Mouse (Mus musculus): ENCODE data around the gene Psmd4. TPM values are rescaled to one million over a fixed set of nuclear protein-coding genes. Genes with fewer than 3 reads are reported as not detected.

The Psmd4 gene
- polyA plus RNA-seq, 1 experiment from 2014 or later = 261 TPM

GRCm38 (mm10) chr3:95003273-95003672 lies 39.1 kb downstream of the Psmd4 start:
- no peaks in the 10 kb centered on the region for H3K27me3 ChIP-seq (ENCODE audit: control insufficient read depth, insufficient read depth, low read length)
- peaks cover 90% of the 10 kb centered on the region for H3K36me3 ChIP-seq (ENCODE audit: control insufficient read depth, insufficient read depth, low read length)
- H3K9ac ChIP-seq (ENCODE audit: low read depth, low read length) = no peak overlapping the region
- ATAC-seq (ENCODE audit: low FRiP score, low TSS enrichment) = no peak
- H3K4me1 ChIP-seq (ENCODE audit: control insufficient read depth, insufficient read depth, low read length) = no peaks in the 10 kb centered on the region
- H3K4me3 ChIP-seq (ENCODE audit: low read length) = no peak overlapping the region
- no peak overlapping the region for H3K27ac ChIP-seq (ENCODE audit: low read depth, low read length)
- no peaks in the 10 kb centered on the region for H3K9me3 ChIP-seq (ENCODE audit: control insufficient read depth, low read length)
- H3K4me2 ChIP-seq (replicated peaks; ENCODE audit: low read depth, low read length) = no peak overlapping the region

GRCm38 (mm10) chr3:95002569-95002968 lies 39.8 kb downstream of the Psmd4 start:
- H3K9ac ChIP-seq (ENCODE audit: low read depth, low read length) = no peak overlapping the region
- H3K27me3 ChIP-seq (ENCODE audit: control insufficient read depth, insufficient read depth, low read length) = no peaks in the 10 kb centered on the region
- no peaks in the 10 kb centered on the region for H3K4me1 ChIP-seq (ENCODE audit: control insufficient read depth, insufficient read depth, low read length)
- H3K4me2 ChIP-seq (replicated peaks; ENCODE audit: low read depth, low read length) = no peak overlapping the region
- WGBS = 76% methylated on average over 4 of the region's 4 CpGs
- H3K27ac ChIP-seq (ENCODE audit: low read depth, low read length) = no peak overlapping the region
- no peak overlapping the region for H3K4me3 ChIP-seq (ENCODE audit: low read length)
- ATAC-seq (ENCODE audit: low FRiP score, low TSS enrichment) = no peak
- no peaks in the 10 kb centered on the region for H3K9me3 ChIP-seq (ENCODE audit: control insufficient read depth, low read length)
- peaks cover 90% of the 10 kb centered on the region for H3K36me3 ChIP-seq (ENCODE audit: control insufficient read depth, insufficient read depth, low read length)

- ATAC-seq (ENCODE audit: low FRiP score, low TSS enrichment) = no peak
- Histone ChIP-seq H3K27me3 (ENCODE audit: control insufficient read depth, insufficient read depth, low read length) (no peaks in the 10 kb centered on the region), H3K4me3 (ENCODE audit: low read length) (no peak overlapping the region), H3K36me3 (ENCODE audit: control insufficient read depth, insufficient read depth, low read length) (peaks cover 96% of the 10 kb centered on the region), H3K9ac (ENCODE audit: low read depth, low read length) (no peak overlapping the region), H3K27ac (ENCODE audit: low read depth, low read length) (no peak overlapping the region), H3K9me3 (ENCODE audit: control insufficient read depth, low read length) (no peaks in the 10 kb centered on the region), H3K4me1 (ENCODE audit: control insufficient read depth, insufficient read depth, low read length) (no peaks in the 10 kb centered on the region), H3K4me2 (replicated peaks; ENCODE audit: low read depth, low read length) (no peak overlapping the region)
- 37% methylated on average over 2 of the region's 2 CpGs for WGBS
Measured at GRCm38 (mm10) chr3:94996946-94997345, 45.5 kb downstream of the Psmd4 start.

- Histone ChIP-seq H3K27ac (ENCODE audit: low read depth, low read length) (0 out of 2 replicates have a peak overlapping the region, but pooled peaks have one; percentile 9), H3K27me3 (ENCODE audit: control insufficient read depth, insufficient read depth, low read length) (no peaks in the 10 kb centered on the region), H3K36me3 (ENCODE audit: control insufficient read depth, insufficient read depth, low read length) (peaks cover 59% of the 10 kb centered on the region), H3K9ac (ENCODE audit: low read depth, low read length) (no peak overlapping the region; the same call in 1 of the 2 replicates), H3K4me2 (replicated peaks; ENCODE audit: low read depth, low read length) (no peak overlapping the region), H3K4me3 (ENCODE audit: low read length) (no peak overlapping the region), H3K4me1 (ENCODE audit: control insufficient read depth, insufficient read depth, low read length) (peaks cover 7% of the 10 kb centered on the region), H3K9me3 (ENCODE audit: control insufficient read depth, low read length) (no peaks in the 10 kb centered on the region)
- WGBS = 53% methylated on average over 9 of the region's 9 CpGs
- no peak for ATAC-seq (ENCODE audit: low FRiP score, low TSS enrichment)
Measured at GRCm38 (mm10) chr3:94989159-94989761, 53.2 kb downstream of the Psmd4 start.

- H3K9ac ChIP-seq (ENCODE audit: low read depth, low read length) = no peak overlapping the region
- no peak overlapping the region for H3K27ac ChIP-seq (ENCODE audit: low read depth, low read length)
- no peak overlapping the region for H3K4me2 ChIP-seq (replicated peaks; ENCODE audit: low read depth, low read length)
- no peak overlapping the region for H3K4me3 ChIP-seq (ENCODE audit: low read length)
- peaks cover 7% of the 10 kb centered on the region for H3K4me1 ChIP-seq (ENCODE audit: control insufficient read depth, insufficient read depth, low read length)
- H3K36me3 ChIP-seq (ENCODE audit: control insufficient read depth, insufficient read depth, low read length) = peaks cover 51% of the 10 kb centered on the region
- no peaks in the 10 kb centered on the region for H3K9me3 ChIP-seq (ENCODE audit: control insufficient read depth, low read length)
- no peak for ATAC-seq (ENCODE audit: low FRiP score, low TSS enrichment)
- no peaks in the 10 kb centered on the region for H3K27me3 ChIP-seq (ENCODE audit: control insufficient read depth, insufficient read depth, low read length)
Measured at GRCm38 (mm10) chr3:94987578-94987977, 54.8 kb downstream of the Psmd4 start.

GRCm38 (mm10) chr3:94985513-94985912 lies 56.9 kb downstream of the Psmd4 start:
- H3K36me3 ChIP-seq (ENCODE audit: control insufficient read depth, insufficient read depth, low read length) = peaks cover 56% of the 10 kb centered on the region
- H3K27ac ChIP-seq (ENCODE audit: low read depth, low read length) = no peak overlapping the region
- H3K4me1 ChIP-seq (ENCODE audit: control insufficient read depth, insufficient read depth, low read length) = peaks cover 7% of the 10 kb centered on the region
- H3K9me3 ChIP-seq (ENCODE audit: control insufficient read depth, low read length) = no peaks in the 10 kb centered on the region
- H3K27me3 ChIP-seq (ENCODE audit: control insufficient read depth, insufficient read depth, low read length) = no peaks in the 10 kb centered on the region
- WGBS = 96% methylated on average over 2 of the region's 2 CpGs
- ATAC-seq (ENCODE audit: low FRiP score, low TSS enrichment) = no peak
- no peak overlapping the region for H3K9ac ChIP-seq (ENCODE audit: low read depth, low read length)
- H3K4me2 ChIP-seq (replicated peaks; ENCODE audit: low read depth, low read length) = no peak overlapping the region
- H3K4me3 ChIP-seq (ENCODE audit: low read length) = no peak overlapping the region

- Histone ChIP-seq H3K4me1 (ENCODE audit: control insufficient read depth, insufficient read depth, low read length) (peaks cover 3% of the 10 kb centered on the region), H3K4me3 (ENCODE audit: low read length) (no peak overlapping the region), H3K27me3 (ENCODE audit: control insufficient read depth, insufficient read depth, low read length) (no peaks in the 10 kb centered on the region), H3K9ac (ENCODE audit: low read depth, low read length) (no peak overlapping the region), H3K4me2 (replicated peaks; ENCODE audit: low read depth, low read length) (no peak overlapping the region), H3K36me3 (ENCODE audit: control insufficient read depth, insufficient read depth, low read length) (peaks cover 52% of the 10 kb centered on the region), H3K9me3 (ENCODE audit: control insufficient read depth, low read length) (no peaks in the 10 kb centered on the region), H3K27ac (ENCODE audit: low read depth, low read length) (no peak overlapping the region)
- no peak for ATAC-seq (ENCODE audit: low FRiP score, low TSS enrichment)
- 91% methylated on average over 11 of the region's 11 CpGs for WGBS
Measured at GRCm38 (mm10) chr3:94984312-94984711, 58.1 kb downstream of the Psmd4 start.

Small RNA genes within 50 kb of the gene (microRNA-seq; reads per million reads assigned to microRNA genes)
- gene Mir7013 = 0.84 reads per million

Other genes starting within 250 kb of the Psmd4 start
- 19.7 and 24.4 TPM in 2 replicates for gene Pogz, start 205.0 kb downstream of the Psmd4 start, polyA plus RNA-seq (2014; fragmentation: Nextera tagmentation; extraction: Ambion mirVana)
- 355 and 392 TPM in 2 replicates for gene Psmb4, start 155.7 kb downstream of the Psmd4 start, polyA plus RNA-seq (2014; fragmentation: Nextera tagmentation; extraction: Ambion mirVana)
- 35.6 and 40.0 TPM in 2 replicates for gene Selenbp1, start 109.6 kb downstream of the Psmd4 start, polyA plus RNA-seq (2014; fragmentation: Nextera tagmentation; extraction: Ambion mirVana)
- gene Rfx5, start 88.5 kb downstream of the Psmd4 start, polyA plus RNA-seq (2014; fragmentation: Nextera tagmentation; extraction: Ambion mirVana) = 8.7 and 13.0 TPM in 2 replicates
- gene Pi4kb, start 67.9 kb downstream of the Psmd4 start, polyA plus RNA-seq (2014; fragmentation: Nextera tagmentation; extraction: Ambion mirVana) = 22.6 and 25.7 TPM in 2 replicates
- 28.7 and 38.1 TPM in 2 replicates for gene Zfp687, start 27.2 kb downstream of the Psmd4 start, polyA plus RNA-seq (2014; fragmentation: Nextera tagmentation; extraction: Ambion mirVana)
- 16.9 and 22.8 TPM in 2 replicates for gene Pip5k1a, start 64.3 kb upstream of the Psmd4 start, polyA plus RNA-seq (2014; fragmentation: Nextera tagmentation; extraction: Ambion mirVana)
- 182 and 190 TPM in 2 replicates for gene Vps72, start 68.4 kb upstream of the Psmd4 start, polyA plus RNA-seq (2014; fragmentation: Nextera tagmentation; extraction: Ambion mirVana)
- gene Tmod4, start 81.9 kb upstream of the Psmd4 start, polyA plus RNA-seq (2014; fragmentation: Nextera tagmentation; extraction: Ambion mirVana) = 1.5 and 1.7 TPM in 2 replicates
- gene Scnm1, start 91.4 kb upstream of the Psmd4 start, polyA plus RNA-seq (2014; fragmentation: Nextera tagmentation; extraction: Ambion mirVana) = 69.6 and 84.7 TPM in 2 replicates
- 6.9 and 9.1 TPM in 2 replicates for gene Lysmd1, start 91.5 kb upstream of the Psmd4 start, polyA plus RNA-seq (2014; fragmentation: Nextera tagmentation; extraction: Ambion mirVana)
- gene Tnfaip8l2, start 99.7 kb upstream of the Psmd4 start, polyA plus RNA-seq (2014; fragmentation: Nextera tagmentation; extraction: Ambion mirVana) = 2.1 TPM in 2 replicates
- gene Sema6c, start 117.8 kb upstream of the Psmd4 start, polyA plus RNA-seq (2014; fragmentation: Nextera tagmentation; extraction: Ambion mirVana) = 5.3 and 5.8 TPM in 2 replicates
- gene Gabpb2, start 175.3 kb upstream of the Psmd4 start, polyA plus RNA-seq (2014; fragmentation: Nextera tagmentation; extraction: Ambion mirVana) = 9.7 and 15.4 TPM in 2 replicates
- 109 and 113 TPM in 2 replicates for gene Cdc42se1, start 186.1 kb upstream of the Psmd4 start, polyA plus RNA-seq (2014; fragmentation: Nextera tagmentation; extraction: Ambion mirVana)
- 18.5 and 19.1 TPM in 2 replicates for gene Mllt11, start 189.6 kb upstream of the Psmd4 start, polyA plus RNA-seq (2014; fragmentation: Nextera tagmentation; extraction: Ambion mirVana)
- gene Gm128, start 199.0 kb upstream of the Psmd4 start, polyA plus RNA-seq (2014; fragmentation: Nextera tagmentation; extraction: Ambion mirVana) = 0.19 and 0.57 TPM in 2 replicates
- gene Bnipl, start 208.6 kb upstream of the Psmd4 start, polyA plus RNA-seq (2014; fragmentation: Nextera tagmentation; extraction: Ambion mirVana) = 2.1 and 2.4 TPM in 2 replicates
- 33.0 and 40.9 TPM in 2 replicates for gene Mindy1, start 238.7 kb upstream of the Psmd4 start, polyA plus RNA-seq (2014; fragmentation: Nextera tagmentation; extraction: Ambion mirVana)
- 15.4 and 22.1 TPM in 2 replicates for gene Prune1, start 239.5 kb upstream of the Psmd4 start, polyA plus RNA-seq (2014; fragmentation: Nextera tagmentation; extraction: Ambion mirVana)

Measured in kidney, embryonic 14.5 days (tissue).